Mouse (Mus musculus) cerebellum, postnatal 10 days (tissue): ENCODE results near the gene Rps2.
A peak's percentile ranks its signal among the peaks of the same experiment; 100 is the strongest.
"Not testable (repeated sequence)": the region's sequence is repeated elsewhere in the genome, so short reads cannot be mapped to it uniquely, and the experiment has no call there.

Source experiments
- DNase-seq, 2 experiments: peaks; one replicate each; pipeline ENCODE4 v3.0.0; 2021; ENCODE audit warnings: mixed read lengths in 2 of 2

The Rps2 gene

DNA sequence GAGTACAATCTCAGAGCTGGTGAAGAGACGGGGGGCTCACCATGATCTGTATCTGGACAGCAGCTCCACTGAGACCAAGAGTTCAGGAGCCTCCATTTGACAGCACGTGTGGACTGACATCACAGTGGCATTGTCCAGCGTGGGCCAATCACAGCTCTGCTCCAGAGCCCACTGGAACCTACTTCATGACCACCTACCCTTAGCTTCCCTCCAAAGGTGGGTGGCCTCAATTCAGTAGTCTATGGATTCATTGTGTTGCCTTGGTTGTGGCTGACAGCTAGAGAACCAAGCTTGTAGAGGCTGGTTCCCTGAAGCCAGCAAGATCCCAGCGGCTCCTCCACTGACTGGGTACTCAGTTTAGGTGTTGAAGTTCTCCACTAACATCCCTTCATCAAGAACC, at the start of gene Rps2, which contains the start of gene Rnf151:
Gene Rps2 (plus strand): TSS at position 174 of the 400 bp plus-strand sequence.
Gene Rnf151 (minus strand): TSS at position 121 of the 400 bp plus-strand sequence.
- DNase-seq = no peak

DNA sequence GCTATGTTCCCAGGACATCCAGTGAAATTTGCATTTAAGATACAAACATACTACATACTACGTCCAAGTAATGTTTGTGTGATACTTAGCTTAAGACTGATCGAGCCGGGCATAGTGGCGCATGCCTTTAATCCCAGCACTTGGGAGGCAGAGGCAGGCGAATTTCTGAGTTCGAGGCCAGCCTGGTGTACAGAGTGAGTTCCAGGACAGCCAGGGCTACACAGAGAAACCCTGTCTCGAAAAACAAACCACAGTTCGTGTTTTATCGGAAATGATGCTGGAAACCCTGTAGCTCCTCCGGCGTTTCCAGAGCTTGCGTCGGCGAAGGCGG, 48.7 kb upstream of the Rps2 start:
- not testable (repeated sequence) for DNase-seq

DNA sequence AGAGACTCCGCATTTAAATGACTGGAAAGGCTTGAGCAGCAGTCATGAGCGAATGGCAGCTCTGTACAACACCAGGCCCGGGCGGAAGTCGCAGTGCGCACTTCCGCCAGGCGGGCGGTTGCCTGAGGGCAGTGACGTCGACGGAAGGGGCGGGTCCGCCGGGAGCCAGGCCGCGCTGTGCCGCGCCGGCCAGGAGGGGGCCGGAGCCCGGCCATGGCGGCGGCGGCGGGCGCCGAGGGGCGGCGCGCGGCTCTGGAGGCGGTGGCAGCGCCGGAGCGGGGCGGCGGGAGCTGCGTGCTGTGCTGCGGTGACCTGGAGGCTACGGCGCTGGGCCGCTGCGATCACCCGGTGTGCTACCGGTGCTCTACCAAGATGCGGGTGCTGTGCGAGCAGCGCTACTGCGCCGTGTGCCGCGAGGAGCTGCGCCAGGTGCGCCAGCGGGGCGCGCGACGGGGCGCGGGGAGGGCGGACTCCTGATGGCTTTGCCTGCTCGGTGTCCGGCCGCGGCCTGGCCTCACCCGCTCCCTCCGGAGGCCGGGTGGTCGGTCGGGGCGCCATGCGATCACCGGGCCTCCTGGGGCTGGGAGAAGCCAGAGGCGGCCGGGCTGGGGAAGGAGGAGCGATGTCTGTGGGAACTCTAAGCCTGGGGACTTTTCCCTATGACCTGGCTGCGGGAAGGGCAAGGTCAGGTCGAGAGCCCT, 48.2 kb upstream of the Rps2 start, which contains the start of gene Zfp598:
Gene Zfp598 (plus strand): TSS at position 143 of the 701 bp plus-strand sequence.
- DNase-seq = peak; percentile 98

DNA sequence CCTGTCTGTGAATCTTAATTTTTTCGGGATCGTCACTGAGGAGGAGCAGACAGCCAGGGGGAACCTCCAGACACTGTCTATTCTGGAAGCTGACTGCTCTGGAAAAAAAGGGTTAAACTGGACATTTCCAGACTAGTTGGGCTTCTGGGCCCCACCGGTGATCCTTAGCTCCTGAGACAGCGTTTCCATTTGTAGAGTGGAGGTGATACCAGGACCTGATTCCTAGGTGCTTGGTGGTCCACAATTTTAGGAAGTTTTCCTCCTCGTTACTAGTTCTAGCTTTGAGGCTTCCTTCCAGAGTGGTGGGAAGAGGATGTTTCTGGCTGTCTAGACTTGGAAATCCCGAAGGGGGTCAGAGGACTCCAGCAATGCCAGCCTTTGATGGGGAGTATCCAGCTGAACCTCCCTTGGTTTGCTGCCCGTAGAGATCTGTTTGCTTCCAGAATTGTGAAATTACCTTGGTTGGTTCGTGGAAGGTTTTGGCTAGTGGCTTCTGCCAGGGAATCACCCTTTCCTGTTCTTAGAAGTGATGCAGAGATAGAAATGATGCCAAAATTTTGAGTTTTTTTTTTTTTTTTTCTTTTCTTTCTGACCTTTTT, 47.6 kb upstream of the Rps2 start:
- no peak for DNase-seq

- no peak for DNase-seq
Measured at GRCm38 (mm10) chr17:24671346-24671745, 46.6 kb upstream of the Rps2 start.

DNA sequence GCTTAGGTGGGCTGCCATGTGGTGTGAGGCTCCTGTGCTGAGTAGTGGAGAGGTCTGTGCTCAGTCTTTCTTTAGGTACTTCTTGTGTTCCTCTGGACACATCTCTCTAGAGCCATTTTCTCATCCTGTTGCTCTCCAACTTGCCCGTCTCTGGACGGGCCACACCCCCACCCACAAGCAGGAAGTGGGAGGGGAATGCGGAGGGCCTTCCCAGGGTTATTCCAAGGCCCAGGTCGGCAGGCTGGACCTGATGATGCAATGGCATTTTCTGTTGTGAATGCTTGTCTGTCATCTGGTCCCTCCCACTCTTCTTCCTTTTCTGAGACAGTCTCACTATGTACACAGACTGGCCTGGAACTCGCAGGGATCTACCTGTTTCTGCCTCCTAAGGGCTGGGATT, 45.8 kb upstream of the Rps2 start:
- DNase-seq = no peak

DNA sequence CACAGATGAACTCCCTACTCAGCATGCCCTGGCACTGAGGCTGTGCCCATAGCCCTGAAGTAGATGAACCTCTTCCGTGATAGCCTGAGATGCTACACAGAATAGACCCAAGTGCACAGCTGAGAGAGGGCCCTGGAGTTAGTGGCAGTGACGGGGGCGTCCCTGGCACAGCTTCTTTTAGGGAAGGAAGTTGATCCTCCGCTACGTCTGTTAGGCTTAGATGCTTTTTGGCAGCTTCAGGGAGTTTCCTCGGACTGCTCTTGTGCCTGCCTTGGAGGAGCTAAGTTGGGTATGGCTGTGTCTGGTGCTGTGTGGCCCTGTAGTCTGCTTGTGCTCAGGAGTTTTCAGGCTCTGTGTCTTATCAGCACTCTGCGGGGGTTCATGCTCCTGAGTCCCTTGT, 43.6 kb upstream of the Rps2 start:
- DNase-seq = no peak

DNA sequence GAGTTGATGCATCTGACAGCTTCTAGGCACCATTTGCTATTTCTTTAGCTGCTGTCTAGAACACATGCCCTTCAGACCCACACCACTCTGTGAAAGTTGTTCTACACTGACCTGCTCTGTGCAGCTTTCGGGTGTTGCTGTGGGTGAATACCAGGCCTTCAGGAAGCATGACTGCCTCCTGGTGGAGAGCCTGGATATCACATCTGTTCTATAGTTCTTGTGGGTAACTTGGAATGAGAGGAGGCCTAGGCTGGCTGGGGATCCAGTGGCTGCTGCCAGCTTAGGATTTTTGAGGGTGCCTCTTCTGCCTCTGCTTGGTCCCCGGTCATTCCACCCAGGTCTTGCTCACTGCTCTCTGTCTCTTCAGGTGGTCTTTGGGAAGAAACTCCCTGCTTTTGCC, 41.7 kb upstream of the Rps2 start:
- DNase-seq = peak; percentile 83 to 87

DNA sequence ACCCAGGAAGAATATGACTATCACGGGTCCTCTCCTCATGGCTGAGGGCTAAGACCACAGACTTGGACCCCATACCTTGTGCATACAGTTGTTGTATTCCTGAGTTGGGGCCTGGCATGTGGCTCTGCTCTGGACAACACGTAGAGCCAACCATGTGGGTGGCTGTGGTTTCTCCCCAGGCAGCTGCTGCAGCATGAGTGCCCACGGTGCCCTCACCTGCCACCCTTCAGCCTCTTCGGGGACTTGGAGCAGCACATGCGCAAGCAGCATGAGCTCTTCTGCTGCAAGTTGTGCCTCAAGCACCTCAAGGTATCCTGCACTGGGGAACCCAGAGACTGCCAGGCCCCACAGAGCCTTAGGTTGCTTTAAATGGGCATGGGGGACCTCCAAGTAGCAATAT, 41.0 kb upstream of the Rps2 start:
- DNase-seq = no peak

DNA sequence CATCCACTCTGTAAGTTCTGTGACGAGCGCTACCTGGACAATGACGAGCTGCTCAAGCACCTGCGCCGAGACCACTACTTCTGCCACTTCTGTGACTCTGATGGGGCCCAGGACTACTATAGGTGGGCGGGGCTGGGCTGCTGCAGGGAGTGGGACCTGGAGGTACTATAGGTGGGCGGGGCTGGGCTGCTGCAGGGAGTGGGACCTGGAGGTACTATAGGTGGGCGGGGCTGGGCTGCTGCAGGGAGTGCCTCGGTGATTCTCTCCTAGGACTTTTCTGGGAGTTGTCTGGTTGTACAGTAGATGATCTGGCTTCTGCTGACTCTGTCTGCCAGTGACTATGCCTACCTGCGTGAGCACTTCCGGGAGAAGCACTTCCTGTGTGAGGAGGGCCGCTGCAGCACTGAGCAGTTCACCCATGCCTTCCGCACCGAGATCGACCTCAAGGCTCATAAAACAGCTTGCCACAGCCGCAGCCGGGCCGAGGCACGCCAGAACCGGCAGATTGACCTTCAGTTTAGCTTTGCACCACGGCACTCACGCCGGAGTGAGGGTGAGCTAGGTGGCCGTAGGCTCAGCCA, 40.3 kb upstream of the Rps2 start:
- DNase-seq = no peak

GRCm38 (mm10) chr17:24686514-24686913, 31.4 kb upstream of the Rps2 start:
- DNase-seq = peak; percentile 50 to 52

- DNase-seq = peak; percentile 54 to 58
Measured at GRCm38 (mm10) chr17:24687146-24687595, 30.7 kb upstream of the Rps2 start.

- no peak for DNase-seq
Measured at GRCm38 (mm10) chr17:24687599-24687998, 30.3 kb upstream of the Rps2 start.

DNA sequence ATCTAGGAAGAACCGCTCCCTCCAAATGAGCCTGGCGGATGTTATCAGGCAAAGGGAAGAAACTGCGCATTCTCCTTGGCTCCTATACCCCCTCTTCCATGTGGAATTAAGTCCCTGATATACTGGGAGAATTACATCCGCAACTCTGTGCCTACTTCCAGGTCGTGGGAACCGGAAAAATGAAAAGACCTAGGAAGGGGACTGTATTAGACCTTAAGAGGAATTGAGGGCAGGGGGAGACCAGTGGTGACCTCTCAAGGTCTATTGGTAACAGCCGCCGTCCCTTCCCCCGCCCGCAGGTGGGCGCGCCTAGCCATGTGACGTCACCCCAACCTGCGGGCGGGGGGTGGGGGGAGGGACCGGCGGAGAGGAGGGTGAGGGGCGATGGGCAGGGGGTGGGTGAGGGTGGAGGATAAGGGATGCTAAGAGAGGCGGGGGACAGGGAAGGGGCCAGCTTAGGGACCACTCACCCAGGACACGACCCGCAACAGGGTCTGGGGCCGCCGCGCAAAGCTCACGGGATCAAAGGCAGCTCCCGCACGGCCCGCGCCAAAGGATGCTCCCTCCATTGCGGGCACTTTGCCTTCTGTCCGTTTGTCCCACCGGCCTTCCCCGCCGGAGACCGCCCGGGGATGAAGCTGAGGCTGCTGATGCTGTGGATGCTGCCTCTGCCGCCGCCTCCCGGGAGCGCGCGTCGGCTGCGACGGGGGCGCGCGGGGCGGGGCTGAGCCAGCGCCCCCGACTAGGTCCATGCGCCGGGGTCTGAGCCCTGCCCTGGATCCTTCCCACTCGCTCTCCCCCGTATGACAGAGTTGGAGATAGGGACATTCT, 28.4 kb upstream of the Rps2 start, which contains the start of gene Syngr3:
Gene Syngr3 (minus strand): TSS at position 705 of the 831 bp plus-strand sequence.
- DNase-seq = peak; percentile 84 to 85

DNA sequence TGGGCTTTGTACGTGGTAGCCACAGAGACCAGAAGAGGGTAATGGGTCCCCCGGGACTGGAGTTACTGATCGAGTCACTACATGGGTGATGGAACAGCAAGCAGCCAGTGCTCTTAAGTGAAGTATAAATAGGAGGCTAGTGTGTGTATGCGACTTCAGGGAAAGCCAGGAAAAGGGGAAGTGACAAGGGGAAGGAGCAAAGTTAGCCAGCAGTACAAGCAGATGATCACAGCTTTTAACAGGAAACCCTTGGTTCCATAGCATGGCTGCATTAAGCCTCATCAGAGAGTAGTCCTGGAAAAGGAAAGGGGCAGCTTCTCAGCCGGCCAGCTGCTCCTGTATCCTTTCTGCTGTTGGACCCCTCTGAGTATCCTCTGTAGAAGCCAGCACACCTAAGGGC, 25.5 kb upstream of the Rps2 start:
- no peak for DNase-seq

DNA sequence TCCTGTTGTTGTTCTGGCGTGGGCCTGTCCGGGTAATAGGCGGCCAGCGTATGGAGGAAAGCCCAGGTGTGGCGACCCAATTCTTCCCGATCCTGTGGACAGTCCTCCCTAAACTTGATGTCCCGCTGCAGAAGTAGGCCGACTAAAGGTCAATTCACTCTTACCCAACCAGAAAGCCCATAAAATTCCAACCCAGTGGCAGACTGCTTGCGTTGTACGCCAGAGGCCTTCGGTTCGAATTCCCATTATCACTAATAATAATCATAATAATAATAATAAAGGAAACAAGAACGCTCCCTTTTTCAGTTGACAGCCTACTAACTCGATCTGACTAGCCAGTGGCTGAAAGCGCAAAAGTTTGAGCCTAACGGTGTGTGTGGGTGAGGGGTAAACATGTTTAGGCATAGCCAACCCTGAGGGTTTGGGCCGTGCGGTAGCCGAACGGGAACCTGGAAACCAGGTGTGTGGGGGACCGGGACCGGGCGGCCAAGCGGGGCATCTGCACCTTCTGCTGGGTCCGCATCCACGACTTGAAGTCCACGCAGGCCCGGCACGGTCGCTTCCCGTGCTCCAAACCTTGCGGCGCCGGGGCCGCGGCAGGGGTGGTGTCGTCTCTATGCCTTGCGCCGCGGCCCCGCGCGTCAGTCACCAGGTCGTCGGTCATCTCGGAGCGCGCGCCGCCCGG, 22.4 kb upstream of the Rps2 start:
- DNase-seq = no peak

- peak; percentile 93 to 96 for DNase-seq
Measured at GRCm38 (mm10) chr17:24696011-24696697, 21.8 kb upstream of the Rps2 start, which contains the start of the genes Gfer and Noxo1. Gfer (minus strand) TSS chr17:24696156. Noxo1 (plus strand) TSS chr17:24696234.

GRCm38 (mm10) chr17:24697985-24698384, 19.9 kb upstream of the Rps2 start:
- no peak for DNase-seq

GRCm38 (mm10) chr17:24698715-24699114, 19.2 kb upstream of the Rps2 start:
- no peak for DNase-seq

- no peak for DNase-seq
Measured at GRCm38 (mm10) chr17:24699473-24699872, 18.4 kb upstream of the Rps2 start.

DNA sequence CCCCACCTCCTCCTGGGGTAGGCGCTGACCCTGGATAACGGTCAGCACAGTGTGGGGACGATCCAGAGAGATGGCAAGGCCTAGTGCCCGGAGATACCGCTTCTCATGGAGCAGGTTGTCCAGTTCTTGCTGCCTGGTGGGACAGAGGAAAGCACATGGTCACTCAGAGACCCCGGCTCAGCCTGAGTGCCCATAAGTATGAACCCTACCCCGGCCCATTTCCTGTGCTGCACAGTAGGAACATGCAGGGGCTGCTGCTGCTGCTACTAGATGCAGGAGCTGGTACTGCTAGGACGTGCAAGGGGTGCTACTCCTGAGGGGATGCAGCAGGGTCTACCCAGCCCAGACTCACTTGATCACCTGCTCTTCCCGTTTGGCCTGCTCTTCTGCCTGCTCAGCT, 16.7 kb upstream of the Rps2 start:
- DNase-seq = no peak

DNA sequence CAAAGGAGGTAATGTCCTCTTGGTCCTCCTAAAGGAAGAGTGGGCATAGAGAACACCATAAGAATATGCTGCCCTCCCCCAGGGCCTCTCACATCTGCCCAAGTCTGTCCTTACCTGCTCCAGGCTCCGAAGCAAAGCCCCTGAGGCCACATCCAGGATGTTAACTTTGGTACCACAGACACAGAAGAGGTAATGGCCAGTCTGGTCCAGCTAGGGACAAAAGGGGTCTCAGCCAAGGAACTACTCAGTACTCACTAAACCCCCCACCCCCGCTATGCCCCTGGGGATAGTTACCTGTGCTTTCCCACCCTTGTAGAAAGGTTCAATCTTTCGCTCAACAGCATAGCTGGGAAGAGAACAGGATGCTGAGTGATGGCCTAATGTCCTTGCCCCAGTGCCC, 12.1 kb upstream of the Rps2 start:
- no peak for DNase-seq
